Mouse (Mus musculus): Measurements from ENCODE around the gene Icam4. TPM values are rescaled to one million over a fixed set of nuclear protein-coding genes. Genes with fewer than 3 reads are reported as not detected.

The Icam4 gene
- total and polyA plus RNA-seq, 3 experiments: 193 to 268 (median 260) TPM

DNA sequence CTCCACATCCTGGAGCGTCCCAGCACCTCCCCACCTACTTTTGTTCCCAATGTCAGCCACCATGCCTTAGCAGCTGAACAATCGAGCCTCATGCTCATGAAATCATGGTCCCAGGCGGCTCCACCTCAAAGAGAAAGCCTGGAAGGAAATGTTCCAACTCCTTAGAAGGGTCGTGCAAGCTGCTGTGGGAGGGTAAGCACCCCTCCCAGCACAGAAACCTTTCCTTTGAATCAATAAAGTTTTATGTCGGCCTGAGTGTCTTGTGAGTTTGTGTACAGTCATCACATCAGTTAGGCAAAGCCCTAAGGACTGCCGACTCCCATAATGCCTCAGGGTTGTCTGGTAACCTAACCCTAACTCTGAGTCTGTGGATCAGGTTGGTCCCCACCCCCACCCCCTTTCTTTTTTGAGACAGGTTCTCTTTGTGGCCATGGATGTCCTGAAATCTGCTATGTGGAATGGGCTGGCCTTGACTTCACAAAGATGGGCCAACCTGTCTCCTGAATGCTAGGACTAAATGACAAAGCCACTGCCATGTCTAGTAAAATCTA, 538 bp upstream of the Icam4 start:
- peaks cover 0 to 17% of the 10 kb centered on the region in 2 experiments; a peak in 2 of 4 replicates for H3K36me3 ChIP-seq (ENCODE audit: control insufficient read depth in 1 of 2, insufficient read depth in 2 of 2, low read length in 2 of 2)

DNA sequence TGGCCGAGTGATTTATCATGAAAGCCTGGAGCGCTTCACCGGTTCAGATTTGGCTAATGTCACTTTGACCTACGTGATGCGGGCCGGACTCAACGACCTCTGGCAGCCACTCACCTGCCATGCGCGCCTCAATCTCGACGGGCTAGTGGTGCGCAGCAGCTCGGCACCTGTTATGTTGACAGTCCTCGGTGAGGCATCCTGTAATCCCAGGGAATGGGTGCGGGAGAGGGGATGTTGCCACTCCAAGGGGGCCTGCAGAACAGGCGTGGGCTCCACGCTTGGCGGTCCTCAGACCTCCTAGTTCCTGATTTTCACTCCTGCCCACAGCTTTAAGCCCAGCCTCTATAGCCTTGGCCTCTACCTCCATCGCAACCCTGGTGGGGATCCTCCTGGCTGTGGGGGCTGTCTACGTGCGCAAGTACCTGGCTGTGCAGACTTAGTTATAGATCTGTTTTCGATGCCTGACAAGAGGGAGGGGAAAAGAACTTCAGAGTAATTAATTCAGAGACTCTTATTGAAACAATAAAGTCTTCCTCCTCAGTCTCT, 955 bp downstream of the Icam4 start:
- TF ChIP-seq MXI1 (IDR thresholded peaks at IDR 0.05; ENCODE audit: low read depth, low read length) (no peak), TCF12 (IDR thresholded peaks at IDR 0.05; ENCODE audit: low read depth, low read length) (no peak), ZMIZ1 (IDR thresholded peaks at IDR 0.05; ENCODE audit: low read depth, low read length) (no peak), SIN3A (IDR thresholded peaks at IDR 0.05; ENCODE audit: low read length) (no peak), TBP (IDR thresholded peaks at IDR 0.05; ENCODE audit: low read depth, low read length) (no peak), TAL1 (IDR thresholded peaks at IDR 0.05; ENCODE audit: low read length) (no peak), UBTF (IDR thresholded peaks at IDR 0.05; ENCODE audit: borderline replicate concordance, insufficient read depth, low read depth, low read length) (no peak)
- peak; percentile 96 for DNase-seq (ENCODE audit: low read depth, low spot score)
- H3K4me1 ChIP-seq (ENCODE audit: control insufficient read depth in 1 of 2, insufficient read depth in 2 of 2, low read length in 2 of 2): peaks cover 14 to 31% of the 10 kb centered on the region in 2 experiments
- H3K36me3 ChIP-seq (ENCODE audit: control insufficient read depth in 1 of 2, insufficient read depth in 2 of 2, low read length in 2 of 2): peaks cover 0 to 17% of the 10 kb centered on the region in 2 experiments; a peak in 2 of 4 replicates
- peak overlapping the region; percentile 53 to 58 for H3K4me3 ChIP-seq (ENCODE audit: control insufficient read depth in 1 of 2, insufficient read depth in 1 of 2, low read depth in 2 of 2, low read length in 2 of 2)
- peak overlapping the region; percentile 83 for H3K27ac ChIP-seq (ENCODE audit: control insufficient read depth, low read depth, low read length)
- H3K79me2 ChIP-seq (ENCODE audit: control insufficient read depth, insufficient read depth, low read length, poor library complexity): peaks cover 23% of the 10 kb centered on the region
- H3K27me3 ChIP-seq (ENCODE audit: control insufficient read depth in 1 of 2, insufficient read depth in 2 of 2, low read length in 2 of 2): no peaks in the 10 kb centered on the region
- H3K9ac ChIP-seq (ENCODE audit: control insufficient read depth, low read depth, low read length, poor library complexity, severe bottlenecking): peak overlapping the region; percentile 73
- no peaks in the 10 kb centered on the region for H3K9me3 ChIP-seq (replicated peaks; ENCODE audit: insufficient read depth, low read length)

More for the DNA sequence above, 538 bp upstream of the Icam4 start:
- Histone ChIP-seq H3K4me1 (ENCODE audit: control insufficient read depth in 1 of 2, insufficient read depth in 2 of 2, low read length in 2 of 2) (peaks cover 14 to 24% of the 10 kb centered on the region in 2 experiments), H3K4me3 (ENCODE audit: control insufficient read depth in 1 of 2, insufficient read depth in 1 of 2, low read depth in 2 of 2, low read length in 2 of 2) (peak overlapping the region; percentile 18 to 33), H3K9me3 (replicated peaks; ENCODE audit: insufficient read depth, low read length) (no peaks in the 10 kb centered on the region), H3K79me2 (ENCODE audit: control insufficient read depth, insufficient read depth, low read length, poor library complexity) (peaks cover 23% of the 10 kb centered on the region), H3K27ac (ENCODE audit: control insufficient read depth, low read depth, low read length) (peak overlapping the region; percentile 83), H3K9ac (ENCODE audit: control insufficient read depth, low read depth, low read length, poor library complexity, severe bottlenecking) (peak overlapping the region; percentile 56), H3K27me3 (ENCODE audit: control insufficient read depth in 1 of 2, insufficient read depth in 2 of 2, low read length in 2 of 2) (no peaks in the 10 kb centered on the region)
- DNase-seq (ENCODE audit: low read depth, low spot score): peak; percentile 96
- TF ChIP-seq UBTF (IDR thresholded peaks at IDR 0.05; ENCODE audit: borderline replicate concordance, insufficient read depth, low read depth, low read length) (no peak), TAL1 (IDR thresholded peaks at IDR 0.05; ENCODE audit: low read length) (no peak), JUND (IDR thresholded peaks at IDR 0.05; ENCODE audit: low read depth, low read length) (no peak), USF1 (IDR thresholded peaks at IDR 0.05; ENCODE audit: low read depth, low read length) (no peak), BHLHE40 (IDR thresholded peaks at IDR 0.05; ENCODE audit: borderline replicate concordance, low read depth, low read length) (no peak), CHD2 (IDR thresholded peaks at IDR 0.05; ENCODE audit: low read length) (no peak), ZNF384 (IDR thresholded peaks at IDR 0.05; ENCODE audit: low read depth, low read length) (no peak)

DNA sequence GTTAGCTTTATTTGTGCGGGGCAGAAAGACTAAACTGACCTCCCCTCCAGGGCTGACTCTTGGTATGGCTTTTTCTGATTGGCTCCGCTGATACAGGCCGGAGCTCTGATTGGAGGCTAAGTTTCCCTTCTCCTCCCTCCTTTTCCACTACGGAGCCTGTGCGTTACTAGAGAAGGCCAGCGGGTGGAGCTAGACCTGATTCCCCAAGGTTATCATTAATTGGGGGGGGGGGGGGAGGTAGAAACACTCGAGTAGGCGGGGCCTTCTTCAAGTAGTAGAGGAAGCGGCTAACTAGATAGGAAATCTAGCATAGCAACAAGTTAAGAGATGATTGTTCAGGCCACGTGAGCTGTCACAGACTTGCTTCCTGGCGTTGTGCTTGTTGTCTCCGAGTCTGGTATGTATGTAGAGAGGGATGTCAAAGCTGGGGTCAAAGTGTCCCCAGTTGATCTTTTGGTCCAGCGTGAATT, 1.6 kb downstream of the Icam4 start:
- H3K4me3 ChIP-seq (ENCODE audit: control insufficient read depth in 1 of 2, insufficient read depth in 1 of 2, low read depth in 2 of 2, low read length in 2 of 2): peak overlapping the region; percentile 55 to 64
- peak overlapping the region; percentile 85 for H3K27ac ChIP-seq (ENCODE audit: control insufficient read depth, low read depth, low read length)
- H3K9me3 ChIP-seq (replicated peaks; ENCODE audit: insufficient read depth, low read length): no peaks in the 10 kb centered on the region
- peaks cover 23% of the 10 kb centered on the region for H3K79me2 ChIP-seq (ENCODE audit: control insufficient read depth, insufficient read depth, low read length, poor library complexity)
- peak overlapping the region; percentile 73 for H3K9ac ChIP-seq (ENCODE audit: control insufficient read depth, low read depth, low read length, poor library complexity, severe bottlenecking)
- H3K4me1 ChIP-seq (ENCODE audit: control insufficient read depth in 1 of 2, insufficient read depth in 2 of 2, low read length in 2 of 2): peaks cover 14 to 31% of the 10 kb centered on the region in 2 experiments
- DNase-seq (ENCODE audit: low read depth, low spot score): peak; percentile 100
- peaks cover 0 to 17% of the 10 kb centered on the region in 2 experiments; a peak in 2 of 4 replicates for H3K36me3 ChIP-seq (ENCODE audit: control insufficient read depth in 1 of 2, insufficient read depth in 2 of 2, low read length in 2 of 2)
- H3K27me3 ChIP-seq (ENCODE audit: control insufficient read depth in 1 of 2, insufficient read depth in 2 of 2, low read length in 2 of 2): no peaks in the 10 kb centered on the region
- TF ChIP-seq CHD1 (IDR thresholded peaks at IDR 0.05; ENCODE audit: low read depth, low read length) (no peak), CTCF (IDR thresholded peaks at IDR 0.05 in 2 of 3, conservative IDR thresholded peaks at IDR 0.05 in 1 of 3; ENCODE audit: control insufficient read depth in 1 of 3, insufficient read depth in 1 of 3, low read depth in 2 of 3, low read length in 3 of 3, poor library complexity in 1 of 3, severe bottlenecking in 1 of 3) (peak in 1 of 3 experiments; percentile 87; a peak in 2 of 6 replicates), MAX (IDR thresholded peaks at IDR 0.05; ENCODE audit: low read length) (no peak), USF1 (IDR thresholded peaks at IDR 0.05; ENCODE audit: low read depth, low read length) (no peak), ZNF384 (IDR thresholded peaks at IDR 0.05; ENCODE audit: low read depth, low read length) (no peak), SMC3 (IDR thresholded peaks at IDR 0.05; ENCODE audit: low read depth, low read length) (no peak), MEF2A (IDR thresholded peaks at IDR 0.05; ENCODE audit: extremely low read depth, insufficient replicate concordance, low read depth, low read length, poor library complexity, severe bottlenecking) (no peak), RAD21 (IDR thresholded peaks at IDR 0.05; ENCODE audit: low read depth, low read length) (no peak), MXI1 (IDR thresholded peaks at IDR 0.05; ENCODE audit: low read depth, low read length) (no peak), JUND (IDR thresholded peaks at IDR 0.05; ENCODE audit: low read depth, low read length) (no peak), ZMIZ1 (IDR thresholded peaks at IDR 0.05; ENCODE audit: low read depth, low read length) (no peak), CHD2 (IDR thresholded peaks at IDR 0.05; ENCODE audit: low read length) (no peak), GATA1 (IDR thresholded peaks at IDR 0.05; ENCODE audit: low read depth, low read length) (peak; percentile 90), E2F4 (IDR thresholded peaks at IDR 0.05; ENCODE audit: borderline replicate concordance, low read depth, low read length) (no peak)
